Mouse (Mus musculus) left cerebral cortex, postnatal 14 days (tissue): Measurements from ENCODE around the gene Galnt6. TPM values are rescaled to one million over a fixed set of nuclear protein-coding genes. Genes with fewer than 3 reads are reported as not detected.

Source experiments
- DNase-seq, 2 experiments: peaks; one replicate each; pipeline ENCODE4 v3.0.0; 2021 to 2022; ENCODE audit warnings: low spot score in 2 of 2, mixed read lengths in 1 of 2
- intact Hi-C: fragments of 180-260 bp; cut with DNase I; formaldehyde crosslinking; loops from one replicate; pipeline ENCODE4 v1.15.1; 2025
- total RNA-seq, 2 experiments: library from RNA; stranded (reverse); gene quantifications; 2 replicates each; pipeline ENCODE4 v1.2.3; 2021

Galnt6 gene
- total RNA-seq, 2 experiments from 2014 or later = 0.97 to 2.0 TPM

GRCm38 (mm10) chr15:100755881-100756624 lies 26.9 kb upstream of the Galnt6 start:
- no peak for DNase-seq
- intact Hi-C loops = loop anchor here (5.0 kb wide), 1 partner anchor 206 kb away; no protein-coding TSS in a partner anchor

GRCm38 (mm10) chr15:100755498-100755859 lies 26.3 kb upstream of the Galnt6 start:
- intact Hi-C loops = loop anchor here (5.0 kb wide), 1 partner anchor 207 kb away; no protein-coding TSS in a partner anchor
- DNase-seq = no peak

- intact Hi-C loops = loop anchor here (5.0 kb wide), 1 partner anchor 207 kb away; no protein-coding TSS in a partner anchor
- peak in 1 of 2 experiments; percentile 35 for DNase-seq
Observed at GRCm38 (mm10) chr15:100754805-100755497, 25.8 kb upstream of the Galnt6 start.

- intact Hi-C loops = no loop called here
- DNase-seq = no peak
Observed at GRCm38 (mm10) chr15:100754041-100754440, 24.9 kb upstream of the Galnt6 start.

GRCm38 (mm10) chr15:100753045-100753444 lies 23.9 kb upstream of the Galnt6 start:
- DNase-seq = no peak
- intact Hi-C loops = no loop called here

GRCm38 (mm10) chr15:100752439-100752838 lies 23.3 kb upstream of the Galnt6 start:
- intact Hi-C loops = no loop called here

GRCm38 (mm10) chr15:100749751-100750538 lies 20.8 kb upstream of the Galnt6 start:
- intact Hi-C loops = no loop called here
- no peak for DNase-seq

More at GRCm38 (mm10) chr15:100752439-100752838, 23.3 kb upstream of the Galnt6 start:
- no peak for DNase-seq

GRCm38 (mm10) chr15:100748584-100748983 lies 19.4 kb upstream of the Galnt6 start:
- intact Hi-C loops = no loop called here

GRCm38 (mm10) chr15:100747121-100747963 lies 18.2 kb upstream of the Galnt6 start:
- intact Hi-C loops = no loop called here
- no peak for DNase-seq

More at GRCm38 (mm10) chr15:100748584-100748983, 19.4 kb upstream of the Galnt6 start:
- DNase-seq = no peak

GRCm38 (mm10) chr15:100746478-100747120 lies 17.4 kb upstream of the Galnt6 start:
- intact Hi-C loops = no loop called here
- no peak for DNase-seq

GRCm38 (mm10) chr15:100743238-100743637 lies 14.1 kb upstream of the Galnt6 start:
- no peak for DNase-seq
- intact Hi-C loops = no loop called here

GRCm38 (mm10) chr15:100739442-100739841 lies 10.3 kb upstream of the Galnt6 start:
- DNase-seq = no peak
- intact Hi-C loops = no loop called here

GRCm38 (mm10) chr15:100738351-100738781 lies 9.2 kb upstream of the Galnt6 start:
- no peak for DNase-seq
- intact Hi-C loops = no loop called here

GRCm38 (mm10) chr15:100737667-100738066 lies 8.5 kb upstream of the Galnt6 start:
- DNase-seq = no peak
- intact Hi-C loops = no loop called here

- no peak for DNase-seq
- intact Hi-C loops = no loop called here
Observed at GRCm38 (mm10) chr15:100735953-100736300, 6.8 kb upstream of the Galnt6 start.

GRCm38 (mm10) chr15:100735095-100735952 lies 6.1 kb upstream of the Galnt6 start:
- intact Hi-C loops = no loop called here
- no peak for DNase-seq

GRCm38 (mm10) chr15:100732580-100732979 lies 3.4 kb upstream of the Galnt6 start:
- no peak for DNase-seq
- intact Hi-C loops = no loop called here

GRCm38 (mm10) chr15:100731081-100731480 lies 1.9 kb upstream of the Galnt6 start:
- intact Hi-C loops = no loop called here
- DNase-seq = no peak
